Mouse (Mus musculus): Measurements from ENCODE around the gene Tyms.
"Not testable (repeated sequence)": the region's sequence is repeated elsewhere in the genome, so short reads cannot be mapped to it uniquely, and the experiment has no call there.

Tyms gene

DNA sequence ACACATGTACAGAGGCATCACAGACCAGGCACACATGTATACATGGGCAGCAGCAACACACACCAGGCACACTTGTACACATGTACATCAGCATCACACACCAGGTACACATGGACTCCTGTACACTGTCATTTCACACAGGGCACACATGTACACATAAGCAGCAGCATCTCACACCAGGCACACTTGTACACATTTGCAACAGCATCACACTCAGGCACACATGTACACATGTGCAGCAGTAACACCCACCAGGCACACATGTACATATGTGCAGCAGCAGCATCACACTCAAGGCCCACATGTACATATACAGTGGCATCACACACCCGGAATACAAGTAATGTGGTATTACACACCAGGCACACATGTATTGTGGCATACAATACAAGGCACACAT lies 24.8 kb upstream of the Tyms start:
- no peak for DNase-seq

DNA sequence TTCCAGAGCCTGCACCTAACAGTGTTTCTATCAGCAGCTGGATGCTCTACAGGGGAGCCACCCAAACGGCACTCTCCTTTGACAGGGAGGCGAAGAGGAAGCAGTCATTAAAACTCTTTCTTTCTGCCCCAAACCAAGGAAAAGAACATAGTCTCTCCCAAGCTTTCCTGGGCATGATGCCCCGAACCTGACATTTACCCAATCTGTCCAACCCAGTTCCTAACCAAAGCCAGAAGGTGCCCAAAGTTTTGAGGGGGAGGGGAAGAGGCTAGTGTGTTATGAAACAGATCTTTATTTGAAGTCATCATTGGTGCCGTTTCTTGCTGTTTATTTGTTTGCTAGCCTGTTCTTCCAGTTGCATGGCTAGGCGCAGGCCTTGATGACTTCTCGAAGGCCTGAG lies 22.3 kb upstream of the Tyms start:
- DNase-seq = no peak

DNA sequence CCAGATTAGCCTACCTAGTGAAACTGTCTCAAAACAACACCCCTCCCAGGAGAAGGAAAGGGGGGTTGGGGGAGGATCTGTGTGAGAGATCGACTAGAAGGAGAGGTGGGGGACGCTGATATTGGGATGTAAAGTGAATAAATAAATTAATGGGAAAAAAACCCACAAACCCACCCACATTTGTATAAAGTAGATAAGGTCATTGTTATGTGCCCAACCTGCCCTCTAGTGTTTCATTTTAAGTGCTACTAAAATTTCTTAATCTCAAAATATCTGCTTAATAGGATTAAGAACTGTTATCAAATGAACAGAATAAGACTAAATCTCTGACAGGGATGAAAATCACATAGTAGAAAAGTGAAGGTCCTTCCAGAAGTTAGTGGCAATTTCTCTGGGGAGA lies 21.0 kb upstream of the Tyms start:
- DNase-seq = no peak

DNA sequence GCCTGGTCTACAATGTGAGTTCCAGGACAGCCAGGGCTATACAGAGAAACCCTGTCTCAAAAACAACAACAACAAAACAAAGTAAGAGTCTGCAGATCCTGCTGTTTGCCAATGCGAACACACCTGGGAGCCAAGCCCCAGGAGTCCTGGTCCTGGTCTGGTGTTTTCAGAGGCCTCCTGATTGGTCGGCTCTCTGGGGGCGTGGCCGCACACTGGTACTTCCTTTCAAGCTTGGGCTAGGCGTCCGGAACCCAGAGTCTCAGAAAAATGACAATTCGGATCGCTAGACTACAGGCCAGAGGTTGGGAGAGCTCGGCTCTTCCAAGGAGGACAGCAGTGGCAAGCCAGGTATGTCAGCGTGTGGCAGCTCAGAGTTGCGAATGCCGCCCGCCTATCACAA lies 19.3 kb upstream of the Tyms start:
- DNase-seq = no peak

DNA sequence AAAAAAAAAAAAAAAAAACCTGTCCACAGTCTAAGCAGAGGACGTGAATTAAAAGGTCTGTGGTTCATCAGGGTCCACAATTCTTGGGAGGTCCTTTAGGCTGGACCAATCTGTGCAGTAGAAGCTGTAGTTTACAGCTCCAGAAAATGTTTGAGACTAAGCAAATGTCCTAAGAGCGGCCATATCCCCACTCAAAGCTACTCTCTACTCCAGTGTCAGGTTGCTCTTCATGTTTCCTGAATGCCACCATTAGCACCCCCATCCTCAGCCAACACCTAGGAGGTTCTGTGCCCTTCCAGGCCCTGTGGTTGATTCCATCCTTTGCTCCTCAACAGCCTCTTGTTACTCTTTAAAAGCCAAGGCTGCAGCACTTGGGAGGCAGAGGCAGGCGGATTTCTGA lies 1.0 kb downstream of the Tyms start:
- no peak for DNase-seq

DNA sequence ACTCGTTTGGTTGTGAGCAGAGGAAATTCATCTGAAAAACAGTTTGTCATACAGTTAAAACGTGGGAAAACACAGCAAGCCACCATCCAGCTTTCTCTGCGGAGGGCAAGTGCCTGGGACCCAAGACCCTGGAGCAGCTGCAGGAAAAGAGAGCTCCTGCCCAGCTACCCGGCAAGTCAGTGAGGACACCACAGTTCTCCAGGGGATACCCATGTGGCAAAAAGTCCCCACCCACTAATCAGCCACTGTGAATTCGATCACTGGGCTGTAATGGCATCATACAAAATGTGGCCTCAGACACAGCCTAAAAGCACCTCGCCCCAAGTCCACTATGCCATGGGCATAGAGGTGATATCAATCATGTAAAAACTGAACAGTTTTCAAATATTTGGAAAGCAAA lies 1.7 kb downstream of the Tyms start:
- no peak for DNase-seq

DNA sequence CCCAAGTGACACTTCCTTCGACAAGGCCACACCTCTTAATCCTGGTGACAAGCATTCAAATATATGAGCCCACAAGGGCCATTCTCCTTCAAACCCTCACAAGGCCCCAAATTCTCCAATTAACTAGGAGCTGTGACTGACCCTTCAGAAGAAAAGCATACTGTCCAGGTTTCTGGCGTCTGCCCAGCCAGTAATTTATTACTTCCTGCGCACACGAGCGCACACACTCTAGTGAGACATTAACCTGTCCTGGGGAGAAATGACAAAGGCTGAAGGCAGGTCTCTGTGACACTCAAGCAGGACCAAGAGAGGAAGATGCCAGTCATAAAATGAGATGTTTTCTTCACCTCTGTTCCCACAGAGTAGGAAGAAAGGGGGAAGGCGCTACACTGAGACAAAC lies 5.7 kb downstream of the Tyms start:
- DNase-seq = no peak

DNA sequence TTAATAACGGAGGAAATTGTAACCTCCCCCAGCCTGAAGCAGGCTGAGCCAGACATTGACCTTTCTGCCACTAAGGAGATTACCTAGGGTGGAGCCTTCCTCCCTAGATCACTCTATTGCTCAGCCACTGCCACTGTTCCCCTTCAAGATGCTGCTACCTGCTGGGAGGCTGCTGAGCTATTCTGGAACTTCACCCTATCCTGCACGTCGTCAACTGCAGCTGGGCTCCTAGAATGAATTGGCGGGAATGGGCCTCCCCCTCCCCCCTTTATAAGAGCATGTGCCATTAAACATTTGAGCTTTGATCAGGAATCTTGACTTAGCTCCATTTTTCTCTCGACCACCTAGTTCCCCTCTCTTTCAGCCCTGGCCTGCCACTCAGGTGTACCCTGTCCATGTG lies 13.8 kb downstream of the Tyms start:
- DNase-seq = not testable (repeated sequence)

DNA sequence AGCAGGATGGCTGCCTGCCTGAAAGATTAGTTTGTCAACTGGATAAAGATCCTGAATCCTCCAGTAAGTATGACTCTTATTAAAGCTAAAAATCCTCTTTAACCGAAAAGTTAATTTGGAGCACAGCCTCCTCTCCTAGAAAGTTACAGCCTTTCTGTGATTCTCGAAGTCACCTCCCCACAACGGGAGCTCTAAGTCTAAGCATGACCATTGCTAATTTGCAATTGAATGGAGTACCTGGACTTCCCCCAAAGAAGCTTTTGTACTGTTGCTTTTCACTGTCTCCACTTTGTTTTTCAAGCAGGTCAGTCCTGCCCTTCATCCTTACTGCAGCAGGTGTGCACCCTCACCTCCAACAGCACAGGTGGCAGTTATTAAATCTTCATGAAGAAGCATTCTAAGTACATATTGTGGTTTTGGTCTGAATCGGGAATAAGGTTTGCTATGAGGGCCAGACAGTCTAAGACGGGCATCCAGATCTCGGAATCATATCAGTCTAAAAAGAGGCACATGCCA lies 15.1 kb downstream of the Tyms start:
- no peak for DNase-seq

DNA sequence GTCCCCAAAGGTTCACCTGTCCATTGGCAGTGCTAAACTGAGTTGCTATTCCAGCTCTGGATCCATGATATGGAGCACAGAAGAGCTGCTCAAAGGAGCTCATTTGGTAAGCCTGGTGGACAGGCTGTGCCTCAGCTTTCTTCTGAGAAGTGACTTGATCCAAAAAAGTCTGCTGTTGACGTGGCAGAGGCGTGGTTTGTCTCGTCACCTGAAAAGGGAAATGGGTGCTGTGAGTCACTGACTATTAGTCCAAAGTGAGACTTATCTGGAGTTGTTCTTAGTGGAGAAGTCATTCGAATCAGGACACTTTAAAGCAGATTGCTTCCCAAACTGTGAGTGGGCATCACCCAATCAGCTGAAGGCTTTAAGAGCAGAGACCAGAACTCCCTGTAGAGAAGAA lies 33.6 kb downstream of the Tyms start:
- not testable (repeated sequence) for DNase-seq

DNA sequence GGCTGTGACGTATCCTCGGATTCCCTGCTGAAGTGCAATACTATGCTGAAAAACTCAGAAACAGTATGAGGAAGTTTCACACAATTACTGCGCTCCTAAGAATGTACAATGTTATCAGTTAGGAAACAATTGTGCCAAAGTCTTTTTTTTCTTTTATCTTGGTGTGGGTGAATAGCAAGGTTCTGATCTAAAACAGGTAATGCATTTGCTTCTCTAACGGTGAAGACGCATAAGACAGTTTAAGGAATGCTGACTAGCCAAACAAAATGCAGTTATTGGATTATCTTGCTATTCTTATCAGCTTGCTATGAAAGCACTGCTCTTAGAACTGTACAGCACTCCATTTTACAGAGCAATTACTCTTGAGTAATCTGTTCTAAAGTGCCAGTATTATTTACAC lies 34.1 kb downstream of the Tyms start:
- DNase-seq = not testable (repeated sequence)

DNA sequence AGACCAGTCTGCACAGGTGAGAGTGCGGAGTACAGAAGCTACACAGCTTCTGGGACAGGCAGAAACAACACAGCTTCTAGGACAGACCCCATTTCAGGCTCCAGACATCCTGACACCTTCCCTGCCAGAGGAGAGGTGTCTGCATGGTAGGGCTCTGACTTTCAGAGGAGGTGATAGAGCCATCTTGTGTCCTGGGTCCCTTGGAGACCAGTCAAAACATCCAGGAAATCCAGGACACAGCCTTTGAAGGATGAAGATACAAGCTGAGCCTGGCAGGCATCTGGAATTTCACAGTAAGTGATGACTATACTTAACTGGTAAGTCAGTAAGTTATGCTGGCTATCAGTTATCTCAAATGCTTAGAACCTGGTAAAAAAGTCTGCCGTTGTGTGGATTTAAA lies 36.3 kb downstream of the Tyms start:
- not testable (repeated sequence) for DNase-seq

DNA sequence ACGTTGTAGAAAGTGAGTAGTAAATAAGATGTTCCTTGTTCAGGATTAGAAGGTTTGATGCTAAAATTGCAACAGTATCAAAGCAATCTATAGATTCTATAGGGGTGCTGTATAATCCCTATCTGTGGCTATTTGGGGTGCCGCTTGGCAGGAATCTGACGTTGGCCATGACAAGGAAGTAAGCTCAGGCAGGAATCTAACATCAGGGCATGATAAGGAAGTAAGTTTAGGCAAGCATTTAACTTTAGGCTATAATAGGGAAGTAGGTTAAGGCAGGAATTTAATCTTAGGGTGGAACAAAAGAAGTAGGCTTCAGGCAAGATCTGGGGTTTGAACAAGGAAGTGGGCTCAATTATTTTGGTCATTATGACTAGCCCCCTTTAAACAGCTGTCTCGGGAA lies 37.6 kb downstream of the Tyms start:
- DNase-seq = not testable (repeated sequence)

DNA sequence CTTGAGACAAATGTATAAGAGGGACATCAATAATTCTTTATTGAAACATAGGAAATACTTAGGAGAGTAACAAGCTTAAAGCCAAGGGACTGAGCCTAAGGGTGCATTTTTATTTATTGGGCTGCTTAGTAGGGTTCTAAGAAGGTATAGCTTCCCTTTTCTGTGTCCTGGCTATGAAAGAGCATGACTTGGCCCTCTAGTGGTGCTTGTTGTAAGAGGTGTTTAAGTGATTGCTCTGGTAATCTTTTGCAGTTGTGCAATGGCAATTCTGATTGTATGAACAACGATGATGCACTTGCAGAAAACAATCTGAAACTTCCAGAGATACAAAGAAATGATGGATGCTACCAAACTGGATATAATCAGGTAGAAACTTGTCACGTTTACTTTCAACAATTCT lies 58.8 kb downstream of the Tyms start:
- DNase-seq = peak; percentile 8

DNA sequence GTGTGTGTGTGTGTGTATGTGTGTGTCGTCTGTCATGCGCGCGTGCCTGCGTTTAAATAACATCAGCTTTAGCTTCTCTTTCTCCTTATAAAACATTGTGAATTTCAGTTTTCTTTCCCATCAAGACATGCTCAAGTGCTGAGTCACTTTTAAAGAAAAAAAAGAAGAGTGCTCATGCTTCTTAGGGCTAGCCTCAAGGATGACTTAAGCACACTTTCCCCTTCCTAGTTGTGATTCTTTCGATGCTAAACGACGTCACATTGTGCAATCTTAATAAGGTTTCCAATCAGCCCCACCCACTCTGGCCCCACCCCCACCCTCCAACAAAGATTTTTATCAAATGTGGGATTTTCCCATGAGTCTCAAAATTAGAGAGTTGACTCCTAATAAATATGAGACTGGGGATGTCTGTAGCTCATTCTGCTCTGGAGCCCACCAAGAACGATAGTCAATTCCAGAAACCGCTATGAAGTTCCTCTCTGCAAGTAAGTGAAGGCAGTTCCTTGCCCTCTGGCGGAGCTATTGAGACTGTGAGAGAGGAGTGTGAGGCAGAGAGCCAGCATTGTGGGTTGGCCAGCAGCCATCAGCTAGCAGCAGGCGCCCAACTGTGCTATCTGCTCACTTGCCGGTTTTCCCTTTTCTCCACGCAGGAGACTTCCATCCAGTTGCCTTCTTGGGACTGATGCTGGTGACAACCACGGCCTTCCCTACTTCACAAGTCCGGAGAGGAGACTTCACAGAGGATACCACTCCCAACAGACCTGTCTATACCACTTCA lies 60.5 kb downstream of the Tyms start, which contains the start of gene Il6:
Gene Il6, plus strand, starts transcription at position 389 of the 778 bp plus-strand sequence.
- peak; percentile 14 for DNase-seq
